Mouse (Mus musculus) intestine, embryonic 16.5 days (tissue): Measurements from ENCODE around the gene Pbx1. TPM values are rescaled to one million over a fixed set of nuclear protein-coding genes. Genes with fewer than 3 reads are reported as not detected.
A peak's percentile ranks its signal among the peaks of the same experiment; 100 is the strongest.
"Not testable (repeated sequence)": the region's sequence is repeated elsewhere in the genome, so short reads cannot be mapped to it uniquely, and the experiment has no call there.

Experiments used
- ATAC-seq: fragments of 200-750 bp; cut with Nextera tagmentation; 2 replicates; pipeline ENCODE4 v1.8.0; 2017; ENCODE audit warnings: moderate TSS enrichment, moderate library complexity
- H3K27ac ChIP-seq: fragments of 300-500 bp; sonication (generic); 2 replicates; pipeline ENCODE4 v1.5.1; 2014; ENCODE audit warnings: mild to moderate bottlenecking, low read length
- H3K27me3 ChIP-seq: fragments of 300-500 bp; sonication (generic); replicated peaks from 2 replicates; pipeline ENCODE4 v1.6.1; 2014; ENCODE audit warnings: low read length, control low read depth, mixed read lengths; ENCODE audit not compliant: control insufficient read depth, insufficient read depth
- H3K36me3 ChIP-seq: fragments of 300-500 bp; sonication (generic); 2 replicates; pipeline ENCODE4 v1.6.1; 2014; ENCODE audit warnings: low read length, control low read depth; ENCODE audit not compliant: control insufficient read depth, insufficient read depth
- H3K4me1 ChIP-seq: fragments of 300-500 bp; sonication (generic); 2 replicates; pipeline ENCODE4 v1.6.1; 2014; ENCODE audit warnings: low read length, control low read depth, mixed read lengths; ENCODE audit not compliant: control insufficient read depth, insufficient read depth
- H3K4me2 ChIP-seq: fragments of 300-500 bp; sonication (generic); 2 replicates; pipeline ENCODE4 v1.6.1; 2014; ENCODE audit warnings: low read depth, low read length, control low read depth
- H3K4me3 ChIP-seq: fragments of 300-500 bp; sonication (generic); 2 replicates; pipeline ENCODE4 v1.5.1; 2014; ENCODE audit warnings: mild to moderate bottlenecking, low read length
- H3K9ac ChIP-seq: fragments of 300-500 bp; sonication (generic); 2 replicates; pipeline ENCODE4 v1.6.1; 2014; ENCODE audit warnings: low read depth, low read length
- H3K9me3 ChIP-seq: fragments of 300-500 bp; sonication (generic); 2 replicates; pipeline ENCODE4 v1.6.1; 2016; ENCODE audit warnings: low read length, control low read depth; ENCODE audit not compliant: control insufficient read depth
- WGBS: fragments of 180-500 bp; shearing (Covaris S2); extraction: QIAGEN DNeasy Blood & Tissue Kit; methylation state at CpG from one replicate; pipeline ENCODE4 v1.1.7; 2014; 5-methylcytosine and 5-hydroxymethylcytosine counted together
- polyA plus RNA-seq: library from polyadenylated mRNA; unstranded; fragments of >200 nt; fragmentation: Nextera tagmentation; extraction: Ambion mirVana; gene quantifications from 2 replicates; pipeline ENCODE4 v1.2.1, GENCODE M21; 2015

Pbx1 gene
- polyA plus RNA-seq: 16.4 and 17.2 TPM in 2 replicates

DNA sequence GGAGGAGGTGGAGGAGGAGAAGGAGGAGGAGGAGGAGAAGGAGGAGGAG, at the start of gene Pbx1:
Pbx1 (minus strand) TSS at position 39 of the 49 bp plus-strand sequence.
- peak within 1 kb of the TSS; percentile 91 for H3K4me3 ChIP-seq
- peak within 1 kb of the TSS; percentile 98 for H3K27ac ChIP-seq
- peak within 1 kb of the TSS; percentile 91 for H3K9ac ChIP-seq
- not testable (repeated sequence) for H3K4me1 ChIP-seq, H3K27me3 ChIP-seq, ATAC-seq, H3K36me3 ChIP-seq, H3K9me3 ChIP-seq
- H3K4me2 ChIP-seq: peak within 1 kb of the TSS; percentile 65

GRCm38 (mm10) chr1:168479626-168480025, 47.6 kb upstream of the Pbx1 start:
- 87% methylated on average over 8 of the region's 8 CpGs for WGBS
- H3K9me3 ChIP-seq: no peaks in the 10 kb centered on the region
- no peak overlapping the region for H3K9ac ChIP-seq
- H3K36me3 ChIP-seq: no peaks in the 10 kb centered on the region
- no peaks in the 10 kb centered on the region for H3K27me3 ChIP-seq
- 0 out of 2 replicates have a peak, but pooled peaks cover 2% of the 10 kb centered on the region for H3K4me1 ChIP-seq
- no peak overlapping the region for H3K27ac ChIP-seq
- no peak overlapping the region for H3K4me3 ChIP-seq
- no peak overlapping the region for H3K4me2 ChIP-seq
- no peak for ATAC-seq

GRCm38 (mm10) chr1:168478829-168479228, 46.8 kb upstream of the Pbx1 start:
- no peak for ATAC-seq
- Histone ChIP-seq H3K36me3 (no peaks in the 10 kb centered on the region), H3K4me1 (0 out of 2 replicates have a peak, but pooled peaks cover 3% of the 10 kb centered on the region), H3K4me2 (no peak overlapping the region), H3K9me3 (no peaks in the 10 kb centered on the region), H3K27me3 (no peaks in the 10 kb centered on the region), H3K4me3 (no peak overlapping the region), H3K9ac (no peak overlapping the region), H3K27ac (no peak overlapping the region)
- WGBS: 75% methylated on average over 2 of the region's 2 CpGs

DNA sequence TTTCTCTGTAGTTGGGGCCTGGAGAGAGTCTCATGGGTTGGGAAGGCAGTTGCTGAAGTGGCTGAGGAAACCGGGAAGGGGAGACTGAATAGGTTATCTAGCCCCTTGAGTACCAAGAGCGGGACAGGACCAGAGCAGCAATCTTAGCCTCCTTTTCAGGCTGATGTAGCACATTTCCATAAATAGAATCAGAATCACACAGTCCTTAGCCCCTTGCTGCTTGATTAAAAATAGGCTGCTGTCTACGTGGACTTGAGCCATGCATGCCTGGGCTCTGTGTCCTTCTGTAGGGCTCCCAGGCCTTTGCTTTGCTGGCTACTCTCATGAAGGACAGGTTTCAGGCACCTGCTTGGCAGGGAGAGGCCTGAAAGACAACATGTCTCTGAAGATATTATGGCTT, 44.8 kb upstream of the Pbx1 start:
- 0 out of 2 replicates have a peak, but pooled peaks cover 5% of the 10 kb centered on the region for H3K4me1 ChIP-seq
- ATAC-seq: no peak

GRCm38 (mm10) chr1:168476216-168476897, 44.3 kb upstream of the Pbx1 start:
- H3K9me3 ChIP-seq: no peaks in the 10 kb centered on the region
- H3K9ac ChIP-seq: no peak overlapping the region
- no peak overlapping the region for H3K27ac ChIP-seq
- no peaks in the 10 kb centered on the region for H3K27me3 ChIP-seq
- 60% methylated on average over 14 of the region's 14 CpGs for WGBS
- no peak overlapping the region for H3K4me2 ChIP-seq
- H3K36me3 ChIP-seq: no peaks in the 10 kb centered on the region
- ATAC-seq: no peak
- 0 out of 2 replicates have a peak, but pooled peaks cover 5% of the 10 kb centered on the region for H3K4me1 ChIP-seq
- H3K4me3 ChIP-seq: no peak overlapping the region

More for the DNA sequence above, 44.8 kb upstream of the Pbx1 start:
- Histone ChIP-seq H3K4me3 (no peak overlapping the region), H3K4me2 (no peak overlapping the region), H3K27ac (no peak overlapping the region), H3K9me3 (no peaks in the 10 kb centered on the region), H3K27me3 (no peaks in the 10 kb centered on the region), H3K36me3 (no peaks in the 10 kb centered on the region), H3K9ac (no peak overlapping the region)
- 65% methylated on average over 3 of the region's 3 CpGs for WGBS

DNA sequence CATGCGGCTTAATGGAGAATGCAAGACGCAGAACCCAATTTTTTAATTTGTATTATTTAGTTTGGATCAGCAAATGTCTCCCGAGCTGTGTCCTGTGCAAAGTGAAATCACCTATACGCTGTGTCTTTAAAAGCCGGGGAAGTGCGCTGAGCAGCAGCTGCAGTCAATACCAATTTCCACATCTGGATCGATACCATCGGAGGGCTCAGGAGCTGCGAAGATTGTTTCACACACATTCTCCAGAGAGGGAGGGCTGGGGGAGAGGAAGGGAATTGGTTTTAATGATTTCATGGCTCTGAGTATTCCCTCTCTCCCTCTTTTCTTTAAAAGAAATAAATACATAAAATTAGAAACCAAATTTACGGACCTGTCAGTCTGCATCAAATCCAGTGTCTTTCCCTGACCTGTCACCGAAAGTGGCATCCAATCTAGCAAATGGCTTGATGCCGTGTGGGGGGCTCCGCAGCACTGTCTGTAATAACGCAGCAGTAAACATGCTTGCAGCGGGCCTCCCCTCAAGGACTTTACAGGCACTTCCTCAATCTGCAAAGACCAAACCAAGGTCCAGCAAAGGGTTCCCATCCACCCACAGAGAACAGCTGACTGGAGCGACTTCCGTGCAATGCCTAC, 43.6 kb upstream of the Pbx1 start:
- WGBS: 79% methylated on average over 17 of the region's 17 CpGs
- no peaks in the 10 kb centered on the region for H3K36me3 ChIP-seq

DNA sequence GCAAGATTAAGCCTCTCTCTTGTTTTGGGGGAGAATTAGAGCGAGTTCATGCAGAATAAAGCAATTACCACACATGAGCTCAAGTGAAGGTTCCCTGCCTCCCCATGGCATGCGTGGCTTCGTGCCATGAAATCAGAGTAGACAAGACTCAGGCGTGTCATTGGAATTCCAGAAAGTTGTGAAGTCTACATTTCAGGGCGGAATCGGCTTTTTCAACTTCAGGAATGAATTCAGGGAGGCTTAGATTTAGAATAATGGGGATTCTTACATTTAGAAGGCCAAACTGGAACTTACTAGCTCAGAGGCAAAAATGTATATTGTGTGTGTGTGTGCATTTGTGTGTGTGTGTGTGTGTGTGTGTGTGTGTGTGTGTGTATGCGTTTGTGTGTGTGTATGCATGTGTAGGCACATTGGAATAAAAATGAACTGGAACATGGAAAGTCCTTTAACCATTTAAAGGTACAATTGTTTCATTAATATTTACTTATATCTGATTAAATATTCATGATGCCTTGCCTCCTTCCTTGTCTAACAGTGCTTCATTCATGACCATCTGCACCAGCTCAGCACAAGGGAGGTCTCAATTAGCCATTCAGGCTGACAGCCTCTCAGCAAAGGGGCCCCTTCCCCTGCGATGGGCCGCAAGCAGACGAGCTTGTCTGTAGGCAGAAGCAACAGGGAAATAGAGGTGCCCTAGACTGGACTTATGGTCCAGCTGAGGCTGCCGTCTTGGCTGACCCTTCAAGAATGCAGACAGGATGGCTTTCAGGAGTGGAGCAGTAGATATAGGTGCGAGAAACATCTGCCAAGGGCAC, 41.4 kb upstream of the Pbx1 start:
- no peak overlapping the region for H3K4me2 ChIP-seq
- ATAC-seq: no peak
- H3K4me1 ChIP-seq: 0 out of 2 replicates have a peak, but pooled peaks cover 5% of the 10 kb centered on the region
- no peak overlapping the region for H3K9ac ChIP-seq
- H3K27ac ChIP-seq: no peak overlapping the region
- 62% methylated on average over 12 of the region's 12 CpGs for WGBS
- H3K36me3 ChIP-seq: no peaks in the 10 kb centered on the region
- H3K4me3 ChIP-seq: no peak overlapping the region
- H3K27me3 ChIP-seq: no peaks in the 10 kb centered on the region
- no peaks in the 10 kb centered on the region for H3K9me3 ChIP-seq

More for the DNA sequence above, 43.6 kb upstream of the Pbx1 start:
- H3K4me1 ChIP-seq: 0 out of 2 replicates have a peak, but pooled peaks cover 5% of the 10 kb centered on the region
- H3K4me2 ChIP-seq: no peak overlapping the region
- no peak overlapping the region for H3K27ac ChIP-seq
- H3K27me3 ChIP-seq: no peaks in the 10 kb centered on the region
- ATAC-seq: no peak
- no peak overlapping the region for H3K9ac ChIP-seq
- H3K4me3 ChIP-seq: no peak overlapping the region
- no peaks in the 10 kb centered on the region for H3K9me3 ChIP-seq

DNA sequence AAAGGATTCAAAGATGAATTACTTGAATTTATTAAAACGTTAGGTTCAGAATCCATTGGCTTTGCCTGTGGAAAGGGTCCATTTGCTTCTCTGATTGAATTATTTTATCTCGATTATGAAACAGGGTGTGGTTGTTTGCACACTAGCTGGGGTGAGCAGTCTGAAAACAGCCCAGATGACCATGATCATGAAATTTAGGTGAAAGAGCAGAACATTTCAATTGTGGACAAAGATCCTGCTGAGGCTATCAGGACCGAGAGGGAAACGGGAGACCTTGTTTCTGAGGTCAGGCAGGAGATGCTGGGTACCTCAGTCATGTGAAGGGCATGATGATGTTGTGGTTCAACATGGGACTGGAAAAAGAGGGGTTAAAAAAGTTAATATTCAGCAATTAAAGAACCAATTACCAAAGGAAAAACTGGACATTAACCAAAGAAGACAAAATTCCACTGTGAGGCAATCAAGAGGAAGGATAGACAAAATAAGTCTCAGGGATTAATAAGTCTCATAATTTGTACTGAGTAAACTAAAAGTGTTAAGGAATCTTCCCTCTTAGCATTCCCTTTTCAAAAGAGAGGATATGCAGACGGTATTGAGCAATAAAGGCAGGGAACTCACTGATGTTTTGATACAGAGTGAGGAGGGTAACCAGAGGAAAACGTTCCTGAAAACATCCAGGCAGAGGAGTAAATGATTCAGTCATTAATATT, 40.6 kb upstream of the Pbx1 start:
- Histone ChIP-seq H3K4me3 (no peak overlapping the region), H3K36me3 (no peaks in the 10 kb centered on the region), H3K27ac (no peak overlapping the region), H3K4me2 (no peak overlapping the region), H3K9ac (no peak overlapping the region), H3K4me1 (0 out of 2 replicates have a peak, but pooled peaks cover 5% of the 10 kb centered on the region), H3K9me3 (no peaks in the 10 kb centered on the region), H3K27me3 (no peaks in the 10 kb centered on the region)
- WGBS: 56% methylated on average over 6 of the region's 6 CpGs
- ATAC-seq: no peak

DNA sequence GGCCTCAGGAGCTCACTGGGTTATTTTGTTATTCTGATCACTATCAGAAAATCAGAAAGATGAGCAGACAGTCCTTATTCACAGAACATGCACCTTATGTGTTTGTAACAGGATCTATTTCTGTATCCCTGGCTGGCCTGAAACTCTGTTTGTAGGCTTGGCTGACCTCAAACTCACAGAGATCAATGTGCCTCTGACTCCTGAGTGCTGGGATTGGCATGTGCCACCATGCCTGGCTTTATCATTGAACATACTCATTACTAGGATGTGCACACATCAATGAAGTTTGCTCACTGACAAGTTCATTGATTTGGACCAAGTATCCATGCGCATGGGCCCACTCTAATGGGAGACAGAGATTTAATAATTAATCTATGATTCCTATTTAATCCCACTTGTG, 27.4 kb upstream of the Pbx1 start:
- ATAC-seq: no peak
- Histone ChIP-seq H3K27ac (no peak overlapping the region), H3K4me3 (no peak overlapping the region), H3K27me3 (no peaks in the 10 kb centered on the region), H3K36me3 (no peaks in the 10 kb centered on the region), H3K4me1 (no peaks in the 10 kb centered on the region), H3K9me3 (no peaks in the 10 kb centered on the region), H3K9ac (no peak overlapping the region), H3K4me2 (no peak overlapping the region)
- WGBS: 94% methylated on average over 1 of the region's 1 CpGs
